Mouse (Mus musculus) left cerebral cortex, postnatal 25 days (tissue): Measurements from ENCODE around the gene Gm28035. TPM values are rescaled to one million over a fixed set of nuclear protein-coding genes. Genes with fewer than 3 reads are reported as not detected.

ENCODE experiments used
- DNase-seq, 2 experiments: peaks; one replicate each; pipeline ENCODE4 v3.0.0; 2022; ENCODE audit warnings: low spot score in 2 of 2, mixed read lengths in 1 of 2
- intact Hi-C: fragments of 180-260 bp; cut with DNase I; formaldehyde crosslinking; loops from one replicate; pipeline ENCODE4 v1.15.1; 2025
- total RNA-seq, 2 experiments: library from RNA; stranded (reverse); gene quantifications; 2 replicates each; pipeline ENCODE4 v1.2.3; 2021

Gm28035 gene
- total RNA-seq, 2 experiments from 2014 or later, result 9.9 to 12.3 TPM

- intact Hi-C loops, result loop anchor here (1.0 to 2.0 kb wide), 4 partner anchors 32 to 67 kb away; partner anchors contain the start of genes Endog, Kyat1 and Spout1
- DNase-seq, result peak; percentile 99 to 100
Measured at GRCm38 (mm10) chr2:30237199-30237880, 3.0 kb upstream of the Gm28035 start, which contains the start of gene Lrrc8a. TSS of gene Lrrc8a (plus strand) at chr2:30237715.

GRCm38 (mm10) chr2:30237881-30238280 lies 2.5 kb upstream of the Gm28035 start:
- intact Hi-C loops, result loop anchor here (1.0 to 2.0 kb wide), 4 partner anchors 32 to 67 kb away; partner anchors contain the start of genes Endog, Kyat1 and Spout1
- peak; percentile 52 to 74 for DNase-seq

DNA sequence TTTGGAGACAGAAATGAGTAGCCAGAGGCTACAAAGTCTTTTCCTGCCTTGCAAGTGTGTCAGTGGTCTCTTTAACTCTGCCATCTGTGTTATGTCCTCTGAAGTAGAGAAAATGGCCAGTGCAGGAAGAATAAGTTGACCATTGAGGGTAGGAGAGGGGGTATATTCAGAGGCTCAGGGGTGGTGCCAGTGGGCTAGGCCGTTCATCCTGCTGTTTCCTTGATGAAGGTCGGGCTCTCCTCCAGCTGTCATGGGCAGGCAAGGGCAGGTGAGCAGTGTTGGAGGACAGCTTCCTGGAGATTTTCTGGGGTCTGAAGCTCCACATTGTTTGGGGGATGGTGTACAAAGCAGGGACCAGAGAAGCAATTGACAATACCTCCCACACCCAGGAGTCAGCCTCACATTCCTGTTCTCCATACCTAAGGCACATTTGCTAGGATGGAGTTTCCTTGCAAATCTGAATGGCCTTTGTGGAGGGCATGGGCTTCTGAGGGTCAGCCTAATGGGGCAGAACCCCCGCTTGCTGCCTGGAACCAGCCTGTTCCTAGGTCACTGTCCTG lies 1.4 kb upstream of the Gm28035 start:
- intact Hi-C loops, result no loop called here
- DNase-seq, result no peak

DNA sequence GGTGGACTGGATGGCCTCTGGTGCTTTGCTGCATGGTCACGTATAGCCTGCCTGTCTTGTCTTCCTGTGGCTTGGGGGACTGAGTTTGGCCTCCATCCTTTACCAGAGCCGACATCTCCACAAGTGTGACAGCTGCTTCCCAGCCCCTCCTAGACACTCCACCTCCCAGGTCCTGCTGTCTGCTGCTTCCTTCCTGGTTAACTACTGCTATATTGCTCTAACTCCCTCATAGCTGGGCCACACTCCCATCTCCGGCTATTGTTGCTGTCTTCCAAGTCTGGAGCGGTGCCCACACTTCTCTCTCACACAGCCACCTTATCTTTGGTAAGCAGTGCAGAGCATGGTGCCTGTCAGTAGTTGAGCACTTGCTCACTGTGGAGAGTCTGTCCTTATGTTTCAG lies 590 bp upstream of the Gm28035 start:
- peak in 1 of 2 experiments; percentile 41 for DNase-seq
- intact Hi-C loops, result no loop called here

- intact Hi-C loops, result no loop called here
- DNase-seq, result peak in 1 of 2 experiments; percentile 41
Measured at GRCm38 (mm10) chr2:30242509-30242908, 2.1 kb downstream of the Gm28035 start.

- intact Hi-C loops, result no loop called here
Measured at GRCm38 (mm10) chr2:30243391-30243790, 3.0 kb downstream of the Gm28035 start.

DNA sequence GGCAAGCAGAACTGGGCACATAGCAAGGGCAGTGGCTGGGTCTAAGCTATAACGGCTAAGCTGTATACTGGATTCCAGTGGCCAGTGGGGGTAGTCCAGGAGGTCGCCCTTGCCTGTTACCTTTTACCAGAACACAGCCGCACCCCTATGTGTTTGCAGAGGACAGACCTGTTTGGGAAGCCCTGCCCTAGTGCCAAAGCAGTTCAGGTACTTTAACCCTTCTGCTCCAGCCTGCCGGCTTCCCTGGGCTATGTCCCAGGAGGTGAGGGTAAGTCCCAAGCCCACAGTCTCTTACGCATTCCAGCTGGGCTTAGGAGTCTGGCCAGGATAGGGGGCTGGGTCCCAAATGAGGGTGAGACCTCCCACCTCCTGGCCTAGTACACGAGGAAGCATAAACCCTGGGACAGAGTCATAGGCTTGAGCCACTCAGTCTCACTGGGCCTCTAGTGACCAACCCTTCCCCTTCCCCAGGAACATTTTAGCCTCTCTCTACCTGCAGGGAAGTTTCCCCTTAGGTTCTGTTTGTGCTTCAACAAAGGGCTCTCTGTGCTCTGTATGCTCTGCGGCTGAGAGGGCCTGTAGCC lies 4.3 kb downstream of the Gm28035 start:
- no peak for DNase-seq
- intact Hi-C loops, result no loop called here

More at GRCm38 (mm10) chr2:30243391-30243790, 3.0 kb downstream of the Gm28035 start:
- no peak for DNase-seq

DNA sequence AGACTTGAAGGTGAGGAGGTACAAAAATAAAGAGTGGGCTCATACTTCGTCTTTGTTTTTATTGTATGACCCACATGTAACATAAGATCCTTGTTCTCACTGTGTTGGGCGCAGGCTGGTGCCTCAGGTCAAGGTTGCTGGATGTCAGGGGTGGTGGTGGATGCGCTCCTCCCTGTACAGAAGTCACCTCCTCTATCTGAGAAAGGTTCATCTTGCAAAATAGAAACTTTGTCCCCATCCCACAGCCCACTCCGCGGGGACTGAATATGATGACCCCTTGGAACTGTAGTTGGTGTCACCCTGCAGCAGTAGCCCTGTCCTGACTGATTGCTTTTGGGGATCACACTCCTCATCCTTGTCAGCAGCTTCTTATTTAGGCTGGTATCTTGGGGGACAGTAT lies 6.7 kb downstream of the Gm28035 start:
- intact Hi-C loops, result no loop called here
- no peak for DNase-seq

GRCm38 (mm10) chr2:30247681-30248080 lies 7.3 kb downstream of the Gm28035 start:
- no peak for DNase-seq
- intact Hi-C loops, result no loop called here

DNA sequence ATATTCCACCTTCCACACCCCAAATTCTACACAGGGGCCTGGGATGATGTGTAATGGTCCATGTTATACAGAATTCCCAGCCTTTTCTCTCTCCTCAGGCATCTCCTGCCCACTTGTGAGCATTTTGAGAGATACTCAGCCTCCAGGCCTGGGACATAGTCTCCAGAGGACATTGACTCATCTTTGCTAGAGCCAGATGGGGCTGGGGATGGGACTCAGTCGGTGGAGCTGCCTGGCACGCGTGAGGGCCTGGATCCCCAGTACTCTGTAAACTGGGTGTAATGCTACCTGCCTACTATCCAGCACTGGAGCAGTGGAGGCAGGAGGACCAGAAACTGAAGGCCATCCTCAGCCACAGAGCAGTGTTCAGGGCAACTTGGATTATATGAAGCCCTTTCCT lies 8.8 kb downstream of the Gm28035 start:
- intact Hi-C loops, result no loop called here
- DNase-seq, result peak in 1 of 2 experiments; percentile 61

DNA sequence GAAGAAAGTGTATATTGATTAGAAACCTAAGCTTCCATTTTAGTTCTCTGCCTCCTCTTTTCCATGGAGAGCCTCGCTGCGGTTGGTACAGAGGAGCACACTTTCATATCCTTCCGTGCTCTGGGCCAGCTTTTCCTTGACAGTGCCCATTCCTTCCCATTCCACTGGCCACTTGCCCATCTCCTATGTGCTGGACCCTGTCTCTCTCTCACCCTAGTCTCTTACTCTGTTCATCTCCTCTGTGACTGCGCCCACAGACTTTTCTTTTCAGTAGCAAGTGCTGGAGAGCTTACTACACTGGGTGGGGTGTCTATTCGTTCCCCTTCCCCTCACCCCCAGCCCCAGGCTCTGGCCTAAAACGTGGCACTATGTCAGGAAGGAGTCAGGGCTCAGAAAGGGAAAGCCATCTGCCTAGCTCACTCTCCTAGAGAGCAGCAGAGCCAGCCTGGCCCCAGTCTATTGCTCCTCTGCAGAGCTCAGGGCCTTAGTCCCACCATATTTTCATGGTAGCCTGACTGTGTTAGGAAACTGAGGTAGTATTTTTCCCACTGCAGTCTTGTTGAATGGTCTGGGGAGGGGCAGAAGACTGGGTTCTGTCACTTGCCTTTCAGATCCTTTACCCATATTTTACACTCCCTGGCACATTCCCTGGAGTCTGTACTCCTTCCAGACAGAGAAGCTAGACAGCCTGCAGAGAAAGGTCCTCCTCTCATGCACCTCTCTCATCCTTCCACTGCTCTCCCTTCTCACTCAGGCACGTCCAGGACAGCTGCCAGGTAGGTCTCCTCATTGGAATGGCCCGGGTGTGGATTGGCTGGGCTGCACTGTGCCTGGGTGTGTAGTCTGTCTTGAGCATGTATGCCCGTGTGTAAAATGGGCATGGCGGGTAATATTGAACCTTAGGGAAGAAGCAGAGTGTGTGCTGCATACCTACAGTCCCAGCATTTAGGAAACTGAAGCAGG lies 10.1 kb downstream of the Gm28035 start:
- no peak for DNase-seq
- intact Hi-C loops, result no loop called here

DNA sequence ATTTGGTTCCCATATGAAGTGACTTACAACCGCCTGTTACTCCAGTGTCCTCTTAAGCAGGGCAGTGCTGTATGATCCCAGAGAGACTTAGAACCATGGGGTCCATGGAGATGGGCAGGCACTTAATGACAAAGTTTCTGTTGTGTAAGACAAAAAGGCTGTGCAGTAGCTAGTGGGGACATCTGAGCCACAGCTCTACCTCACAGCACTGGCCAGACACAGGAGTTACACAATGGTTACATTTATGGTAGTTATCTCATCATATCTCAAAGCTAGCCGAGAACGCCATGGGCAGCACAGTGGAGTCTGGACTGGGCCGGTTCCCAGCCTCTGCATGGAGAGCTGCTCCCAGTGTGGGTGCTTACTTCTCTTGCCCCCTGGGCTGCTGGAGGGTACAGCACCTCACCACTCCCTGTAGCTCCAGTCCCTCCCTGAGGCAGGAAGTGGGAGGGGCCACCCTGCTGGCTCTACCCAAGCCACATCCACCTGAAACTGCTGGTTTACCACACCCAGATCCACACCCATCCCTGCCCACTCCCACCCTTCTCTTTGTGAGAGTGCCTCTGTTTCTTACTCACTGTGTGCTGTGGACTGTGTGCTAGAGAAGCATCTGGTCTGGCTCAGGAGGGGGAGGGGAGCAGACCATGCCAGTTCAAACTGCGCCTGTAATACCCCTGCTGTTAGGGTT lies 11.2 kb downstream of the Gm28035 start:
- intact Hi-C loops, result no loop called here
- DNase-seq, result no peak

- peak in 1 of 2 experiments; percentile 57 for DNase-seq
Measured at GRCm38 (mm10) chr2:30252521-30252920, 12.2 kb downstream of the Gm28035 start.

GRCm38 (mm10) chr2:30253809-30254208 lies 13.4 kb downstream of the Gm28035 start:
- intact Hi-C loops, result no loop called here
- no peak for DNase-seq

More at GRCm38 (mm10) chr2:30252521-30252920, 12.2 kb downstream of the Gm28035 start:
- intact Hi-C loops, result no loop called here

DNA sequence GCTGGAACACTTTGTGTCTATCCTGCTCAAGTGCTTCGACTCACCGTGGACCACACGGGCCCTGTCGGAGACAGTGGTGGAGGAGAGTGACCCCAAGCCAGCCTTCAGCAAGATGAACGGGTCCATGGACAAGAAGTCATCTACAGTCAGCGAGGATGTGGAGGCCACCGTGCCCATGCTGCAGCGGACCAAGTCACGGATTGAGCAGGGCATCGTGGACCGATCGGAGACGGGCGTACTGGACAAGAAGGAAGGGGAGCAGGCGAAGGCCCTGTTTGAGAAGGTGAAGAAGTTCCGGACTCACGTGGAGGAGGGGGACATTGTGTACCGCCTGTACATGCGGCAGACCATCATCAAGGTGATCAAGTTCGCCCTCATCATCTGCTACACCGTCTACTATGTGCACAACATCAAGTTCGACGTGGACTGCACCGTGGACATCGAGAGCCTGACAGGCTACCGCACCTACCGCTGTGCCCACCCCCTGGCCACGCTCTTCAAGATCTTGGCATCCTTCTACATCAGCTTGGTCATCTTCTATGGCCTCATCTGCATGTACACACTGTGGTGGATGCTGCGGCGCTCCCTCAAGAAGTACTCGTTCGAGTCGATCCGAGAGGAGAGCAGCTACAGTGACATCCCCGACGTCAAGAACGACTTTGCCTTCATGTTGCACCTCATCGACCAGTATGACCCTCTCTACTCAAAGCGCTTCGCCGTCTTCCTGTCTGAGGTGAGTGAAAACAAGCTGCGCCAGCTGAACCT lies 15.4 kb downstream of the Gm28035 start:
- intact Hi-C loops, result no loop called here
- DNase-seq, result no peak

DNA sequence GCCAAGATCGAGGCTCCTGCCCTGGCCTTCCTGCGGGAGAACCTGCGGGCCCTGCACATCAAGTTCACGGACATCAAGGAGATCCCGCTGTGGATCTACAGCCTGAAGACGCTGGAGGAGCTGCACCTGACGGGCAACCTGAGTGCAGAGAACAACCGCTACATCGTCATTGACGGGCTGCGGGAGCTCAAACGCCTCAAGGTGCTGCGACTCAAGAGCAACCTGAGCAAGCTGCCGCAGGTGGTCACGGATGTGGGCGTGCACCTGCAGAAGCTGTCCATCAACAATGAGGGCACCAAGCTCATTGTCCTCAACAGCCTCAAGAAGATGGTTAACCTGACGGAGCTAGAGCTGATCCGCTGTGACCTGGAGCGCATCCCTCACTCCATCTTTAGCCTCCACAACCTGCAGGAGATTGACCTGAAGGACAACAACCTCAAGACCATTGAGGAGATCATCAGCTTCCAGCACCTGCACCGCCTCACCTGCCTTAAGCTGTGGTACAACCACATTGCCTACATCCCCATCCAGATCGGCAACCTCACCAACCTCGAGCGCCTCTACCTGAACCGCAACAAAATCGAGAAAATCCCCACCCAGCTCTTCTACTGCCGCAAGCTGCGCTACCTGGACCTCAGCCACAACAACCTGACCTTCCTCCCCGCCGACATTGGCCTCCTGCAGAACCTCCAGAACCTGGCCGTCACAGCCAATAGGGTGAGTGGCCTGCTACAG lies 16.4 kb downstream of the Gm28035 start:
- intact Hi-C loops, result no loop called here

DNA sequence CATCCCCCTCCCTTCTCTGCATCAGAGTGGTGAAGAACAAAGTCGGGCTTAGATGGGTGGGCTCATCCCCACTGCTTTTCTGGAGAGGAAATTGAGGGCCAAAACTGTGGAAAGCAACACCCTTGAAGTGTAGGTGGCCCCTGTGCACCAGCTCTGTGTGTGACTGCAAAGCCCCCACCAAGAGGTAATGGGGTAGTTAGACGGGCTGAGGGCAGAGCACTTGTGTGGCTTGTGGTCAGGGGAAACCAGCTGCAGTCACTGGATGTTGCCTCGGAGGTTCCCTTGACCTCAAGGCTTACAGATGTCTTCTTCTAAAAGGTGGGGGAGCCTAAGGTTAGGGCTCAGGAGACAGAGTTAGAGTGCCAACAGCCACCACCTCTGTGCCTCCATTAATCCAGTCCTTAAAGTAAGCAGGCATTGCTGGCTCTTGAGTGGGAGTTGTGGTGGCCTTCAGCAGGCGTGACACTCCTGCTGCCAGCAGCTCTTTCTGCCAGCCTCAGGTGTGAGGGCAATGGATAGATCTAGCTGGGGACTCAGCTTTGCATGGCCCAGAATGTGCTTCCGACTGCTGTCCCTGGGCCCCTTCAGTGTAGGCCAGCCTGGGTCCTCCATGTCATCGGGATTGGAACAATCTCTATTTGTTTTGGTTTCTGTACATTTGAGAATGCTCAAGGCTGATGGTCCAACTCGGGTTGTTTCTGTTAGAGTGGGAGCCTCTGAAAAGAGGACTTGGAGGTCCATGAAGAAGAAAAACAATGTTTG lies 17.5 kb downstream of the Gm28035 start:
- DNase-seq, result no peak
- intact Hi-C loops, result no loop called here

More for the DNA sequence above, 16.4 kb downstream of the Gm28035 start:
- DNase-seq, result no peak
